ENCODE assay signal across 8 mouse cellular contexts in genomic region chr2:168207883-168208282, GRCm38 (mm10). TPM values are rescaled to one million over a fixed set of nuclear protein-coding genes. Genes with fewer than 3 reads are reported as not detected.
DNase-seq lines count a peak whose midpoint lies in the region; ATAC-seq and TF ChIP-seq lines count a peak whose summit lies in the region.

No protein-coding gene starts in this region.

- no peaks in the 10 kb centered on the region for H3K27me3 ChIP-seq in forebrain, embryonic 11.5 days (ENCODE audit: control insufficient read depth, insufficient read depth, low read length)
- H3K27me3 ChIP-seq in kidney, postnatal 0 days (ENCODE audit: insufficient read depth, low read length) = no peaks in the 10 kb centered on the region
- no peaks in the 10 kb centered on the region for H3K27me3 ChIP-seq in neural tube, embryonic 14.5 days (ENCODE audit: control insufficient read depth, insufficient read depth, low read length)

- no peak overlapping the region for H3K9ac ChIP-seq in forebrain, embryonic 11.5 days (ENCODE audit: low read length)
- no peak overlapping the region for H3K9ac ChIP-seq in kidney, postnatal 0 days (ENCODE audit: low read depth, low read length)
- H3K9ac ChIP-seq in neural tube, embryonic 14.5 days (replicated peaks; ENCODE audit: low read depth, low read length) = no peak overlapping the region

- DNase-seq in left cerebral cortex, adult 2 months (ENCODE audit: extremely low spot score in 1 of 2, low spot score in 2 of 2) = no peak
- no peak for DNase-seq in left cerebral cortex, postnatal 4 days
- no peak for DNase-seq in forebrain, embryonic 11.5 days (ENCODE audit: low spot score)
- no peak for DNase-seq in kidney, postnatal 0 days (ENCODE audit: low spot score)
- no peak for DNase-seq in cerebellum, postnatal 25 days
- DNase-seq in cerebellum, adult 8-10 months = no peak
- no peak for DNase-seq in layer of hippocampus, adult 18-20 months (ENCODE audit: low spot score in 2 of 2)

- no peak overlapping the region for H3K4me3 ChIP-seq in left cerebral cortex, adult 2 months
- H3K4me3 ChIP-seq in forebrain, embryonic 11.5 days (ENCODE audit: low read depth, low read length) = no peak overlapping the region
- no peak overlapping the region for H3K4me3 ChIP-seq in kidney, postnatal 0 days (replicated peaks; ENCODE audit: low read depth, low read length)
- peak overlapping the region; percentile 97; the same call in 1 of the 2 replicates for H3K4me3 ChIP-seq in neural tube, embryonic 14.5 days (ENCODE audit: low read depth, low read length)

- ATAC-seq in forebrain, embryonic 11.5 days (replicated peaks; ENCODE audit: low FRiP score) = no peak
- no peak for ATAC-seq in kidney, postnatal 0 days (replicated peaks; ENCODE audit: low FRiP score, low read depth)
- no peak for ATAC-seq in neural tube, embryonic 14.5 days (ENCODE audit: low read depth)

- H3K27ac ChIP-seq in left cerebral cortex, adult 2 months = peak overlapping the region; percentile 100
- H3K27ac ChIP-seq in forebrain, embryonic 11.5 days (ENCODE audit: low read depth, low read length) = peak overlapping the region; percentile 97
- H3K27ac ChIP-seq in kidney, postnatal 0 days = peak overlapping the region; percentile 99
- peak overlapping the region; percentile 100 for H3K27ac ChIP-seq in neural tube, embryonic 14.5 days (ENCODE audit: low read depth, low read length)

- no peaks in the 10 kb centered on the region for H3K9me3 ChIP-seq in forebrain, embryonic 11.5 days (ENCODE audit: control insufficient read depth, low read length)
- no peaks in the 10 kb centered on the region for H3K9me3 ChIP-seq in kidney, postnatal 0 days (replicated peaks; ENCODE audit: low read length)
- H3K9me3 ChIP-seq in neural tube, embryonic 14.5 days (ENCODE audit: control insufficient read depth, low read length) = no peaks in the 10 kb centered on the region

- intact Hi-C loops in left cerebral cortex, adult 2 months (cut with DNase I) = loop anchor here (1.0 to 10.0 kb wide), 3 partner anchors 23 to 523 kb away; partner anchors contain the start of genes Cebpb, Dpm1, Gm20716 and Mocs3
- intact Hi-C loops in left cerebral cortex, postnatal 4 days (cut with DNase I) = no loop called here

- peaks cover 16% of the 10 kb centered on the region for H3K36me3 ChIP-seq in forebrain, embryonic 11.5 days (ENCODE audit: control insufficient read depth, insufficient read depth, low read length)
- H3K36me3 ChIP-seq in kidney, postnatal 0 days (ENCODE audit: insufficient read depth, low read length) = peaks cover 21% of the 10 kb centered on the region
- H3K36me3 ChIP-seq in neural tube, embryonic 14.5 days (ENCODE audit: control insufficient read depth, insufficient read depth, low read length) = peaks cover 14% of the 10 kb centered on the region

- no peak overlapping the region for H3K4me2 ChIP-seq in forebrain, embryonic 11.5 days (ENCODE audit: low read depth, low read length, severe bottlenecking)
- H3K4me2 ChIP-seq in kidney, postnatal 0 days (ENCODE audit: low read length) = no peak overlapping the region
- H3K4me2 ChIP-seq in neural tube, embryonic 14.5 days (ENCODE audit: low read depth, low read length) = no peak overlapping the region

- 90% methylated on average over 3 of the region's 3 CpGs for WGBS in forebrain, embryonic 11.5 days
- 95% methylated on average over 3 of the region's 3 CpGs for WGBS in kidney, postnatal 0 days
- WGBS in neural tube, embryonic 14.5 days = 92% methylated on average over 3 of the region's 3 CpGs

- peaks cover 9% of the 10 kb centered on the region for H3K4me1 ChIP-seq in forebrain, embryonic 11.5 days (replicated peaks; ENCODE audit: control insufficient read depth, insufficient read depth, low read length)
- peaks cover 7% of the 10 kb centered on the region; the same call in 1 of the 2 replicates for H3K4me1 ChIP-seq in kidney, postnatal 0 days (replicated peaks; ENCODE audit: insufficient read depth, low read length)
- H3K4me1 ChIP-seq in neural tube, embryonic 14.5 days (ENCODE audit: control insufficient read depth, insufficient read depth, low read length) = peaks cover 7% of the 10 kb centered on the region; the same call in 1 of the 2 replicates

- no peak for TF ChIP-seq CTCF in left cerebral cortex, adult 2 months (IDR thresholded peaks at IDR 0.05)
- TF ChIP-seq CTCF in kidney, postnatal 0 days (IDR thresholded peaks at IDR 0.05; ENCODE audit: low read depth) = no peak

RNA-seq across cellular contexts. Expression of gene Adnp, which starts 1.0 kb away (rescaled TPM):
- 10 to 100 TPM; 84.0 to 91.6 TPM for total RNA-seq in left cerebral cortex, adult 2 months (2021)
- total RNA-seq in left cerebral cortex, postnatal 4 days (2021) = 100 to 1,000 TPM; 146 to 147 TPM
- 18.7 and 19.7 TPM in 2 replicates for polyA plus RNA-seq in forebrain, embryonic 11.5 days (2014; fragmentation: Nextera tagmentation; extraction: Ambion mirVana)
- polyA plus RNA-seq in kidney, postnatal 0 days (2015; fragmentation: Nextera tagmentation; extraction: Ambion mirVana) = 6.0 and 13.1 TPM in 2 replicates
- 3.4 and 3.7 TPM in 2 replicates for polyA plus RNA-seq in neural tube, embryonic 14.5 days (2014; fragmentation: Nextera tagmentation; extraction: Ambion mirVana)
- total RNA-seq in layer of hippocampus, adult 18-20 months (2021) = 10 to 100 TPM; 82.7 to 90.3 TPM

RNA-seq across cellular contexts. Expression of gene Gm20716, which starts 22.3 kb away (rescaled TPM):
- 10 to 100 TPM; 26.9 to 32.3 TPM for total RNA-seq in left cerebral cortex, adult 2 months (2021)
- 10 to 100 TPM; 28.5 to 33.7 TPM for total RNA-seq in left cerebral cortex, postnatal 4 days (2021)
- 25.6 and 30.3 TPM in 2 replicates for polyA plus RNA-seq in forebrain, embryonic 11.5 days (2014; fragmentation: Nextera tagmentation; extraction: Ambion mirVana)
- 8.3 and 11.1 TPM in 2 replicates for polyA plus RNA-seq in kidney, postnatal 0 days (2015; fragmentation: Nextera tagmentation; extraction: Ambion mirVana)
- 30.4 and 31.3 TPM in 2 replicates for polyA plus RNA-seq in neural tube, embryonic 14.5 days (2014; fragmentation: Nextera tagmentation; extraction: Ambion mirVana)
- 10 to 100 TPM; 24.7 to 31.3 TPM for total RNA-seq in layer of hippocampus, adult 18-20 months (2021)

RNA-seq across cellular contexts. Expression of gene Dpm1, which starts 22.5 kb away (rescaled TPM):
- 10 to 100 TPM; 68.5 to 75.8 TPM for total RNA-seq in left cerebral cortex, adult 2 months (2021)
- total RNA-seq in left cerebral cortex, postnatal 4 days (2021) = 10 to 100 TPM; 29.7 to 41.5 TPM
- polyA plus RNA-seq in forebrain, embryonic 11.5 days (2014; fragmentation: Nextera tagmentation; extraction: Ambion mirVana) = 58.6 and 65.3 TPM in 2 replicates
- polyA plus RNA-seq in kidney, postnatal 0 days (2015; fragmentation: Nextera tagmentation; extraction: Ambion mirVana) = 154 and 169 TPM in 2 replicates
- polyA plus RNA-seq in neural tube, embryonic 14.5 days (2014; fragmentation: Nextera tagmentation; extraction: Ambion mirVana) = 55.1 and 59.3 TPM in 2 replicates
- total RNA-seq in layer of hippocampus, adult 18-20 months (2021) = 10 to 100 TPM; 68.3 to 74.5 TPM

RNA-seq across cellular contexts. Expression of gene Mocs3, which starts 22.5 kb away (rescaled TPM):
- 10 to 100 TPM; 19.6 to 20.1 TPM for total RNA-seq in left cerebral cortex, adult 2 months (2021)
- total RNA-seq in left cerebral cortex, postnatal 4 days (2021) = 10 to 100 TPM; 15.5 to 17.7 TPM
- polyA plus RNA-seq in forebrain, embryonic 11.5 days (2014; fragmentation: Nextera tagmentation; extraction: Ambion mirVana) = 8.5 and 9.1 TPM in 2 replicates
- 7.7 and 9.3 TPM in 2 replicates for polyA plus RNA-seq in kidney, postnatal 0 days (2015; fragmentation: Nextera tagmentation; extraction: Ambion mirVana)
- 11.2 and 11.7 TPM in 2 replicates for polyA plus RNA-seq in neural tube, embryonic 14.5 days (2014; fragmentation: Nextera tagmentation; extraction: Ambion mirVana)
- total RNA-seq in layer of hippocampus, adult 18-20 months (2021) = 10 to 100 TPM; 18.1 to 18.2 TPM
